ENCODE assay signal across 14 mouse cellular contexts in the genomic region with DNA sequence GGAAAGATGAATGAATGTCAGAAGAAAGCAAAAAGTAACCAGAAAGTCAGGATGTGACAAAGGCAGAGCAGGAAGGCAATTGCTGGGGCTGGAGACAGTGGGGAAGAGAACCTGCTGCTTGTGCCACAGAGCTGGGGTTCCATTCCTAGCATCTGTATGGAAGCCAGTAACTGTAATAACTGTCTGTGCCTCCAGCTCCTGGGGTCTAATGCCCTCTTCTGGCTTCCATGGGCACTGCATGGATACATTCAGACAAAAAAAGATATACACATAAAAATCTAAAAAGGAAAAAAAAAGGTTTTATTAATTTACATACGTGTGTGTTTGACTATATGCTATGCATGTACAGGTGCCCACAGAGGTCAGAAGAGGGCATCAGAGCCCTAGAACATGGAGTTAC. TPM values are rescaled to one million over a fixed set of nuclear protein-coding genes. Genes with fewer than 3 reads are reported as not detected.
DNase-seq lines count a peak whose midpoint lies in the region; ATAC-seq and TF ChIP-seq lines count a peak whose summit lies in the region.
"Had no signal": no experiment of that assay in that cellular context is flagged by ENCODE, and none has a peak within 500 bp of the region (broad histone marks: within the 10 kb centered on the region; RNA-seq: fewer than 3 reads in every experiment).

No protein-coding gene starts in this region.

- H3K9ac ChIP-seq in kidney, postnatal 0 days (ENCODE audit: low read depth, low read length), result no peak overlapping the region
- H3K9ac ChIP-seq in kidney, embryonic 15.5 days, result no peak overlapping the region
- no peak overlapping the region for H3K9ac ChIP-seq in ES-E14 (ENCODE audit: insufficient read depth, low read depth, low read length, poor library complexity, severe bottlenecking)
- H3K9ac ChIP-seq: embryonic facial prominence, embryonic 12.5 days; hindbrain, embryonic 14.5 days; midbrain, embryonic 15.5 days had no signal

- no peak overlapping the region for H3K4me2 ChIP-seq in kidney, postnatal 0 days (ENCODE audit: low read length)
- no peak overlapping the region for H3K4me2 ChIP-seq in kidney, embryonic 15.5 days
- H3K4me2 ChIP-seq: embryonic facial prominence, embryonic 12.5 days; hindbrain, embryonic 14.5 days; midbrain, embryonic 15.5 days had no signal

- no peaks in the 10 kb centered on the region for H3K27me3 ChIP-seq in cerebellum, adult 2 months (ENCODE audit: control insufficient read depth, insufficient read depth, low read length)
- no peaks in the 10 kb centered on the region for H3K27me3 ChIP-seq in kidney, postnatal 0 days (ENCODE audit: insufficient read depth, low read length)
- no peaks in the 10 kb centered on the region for H3K27me3 ChIP-seq in kidney, embryonic 15.5 days
- H3K27me3 ChIP-seq: embryonic facial prominence, embryonic 12.5 days; midbrain, embryonic 15.5 days had no signal

- H3K4me1 ChIP-seq in cerebellum, adult 2 months (ENCODE audit: control insufficient read depth, insufficient read depth, low read length), result no peaks in the 10 kb centered on the region
- peaks cover 7% of the 10 kb centered on the region; the same call in 1 of the 2 replicates for H3K4me1 ChIP-seq in kidney, postnatal 0 days (replicated peaks; ENCODE audit: insufficient read depth, low read length)
- peaks cover 16% of the 10 kb centered on the region for H3K4me1 ChIP-seq in kidney, embryonic 15.5 days
- peaks cover 12 to 25% of the 10 kb centered on the region in 2 experiments for H3K4me1 ChIP-seq in ES-E14 (ENCODE audit: control insufficient read depth in 2 of 2, insufficient read depth in 2 of 2, low read length in 2 of 2, poor library complexity in 1 of 2)
- H3K4me1 ChIP-seq: midbrain, embryonic 15.5 days had no signal

- DNase-seq in cerebellum, adult 2 months, result no peak
- no peak for DNase-seq in cerebellum, adult 8-10 months
- peak; percentile 44 for DNase-seq in kidney, postnatal 0 days (ENCODE audit: low spot score)
- DNase-seq in ES-E14 (ENCODE audit: low read depth, low spot score), result no peak
- DNase-seq in lung, postnatal 10 days, result peak; percentile 57
- DNase-seq in thymus, postnatal 14 days, result no peak
- DNase-seq in spleen, adult 12 weeks (ENCODE audit: low spot score), result no peak
- DNase-seq: B cell, adult 2 months; right cerebral cortex, postnatal 14 days had no signal

- no peaks in the 10 kb centered on the region for H3K9me3 ChIP-seq in kidney, postnatal 0 days (replicated peaks; ENCODE audit: low read length)
- H3K9me3 ChIP-seq in kidney, embryonic 15.5 days (replicated peaks), result no peaks in the 10 kb centered on the region
- H3K9me3 ChIP-seq in ES-E14 (ENCODE audit: control insufficient read depth, insufficient read depth, low read depth, low read length), result no peaks in the 10 kb centered on the region
- H3K9me3 ChIP-seq: embryonic facial prominence, embryonic 12.5 days; midbrain, embryonic 15.5 days had no signal

- no peak overlapping the region for H3K4me3 ChIP-seq in cerebellum, adult 2 months (replicated peaks; ENCODE audit: insufficient read depth, low read depth, low read length)
- H3K4me3 ChIP-seq in kidney, postnatal 0 days (replicated peaks; ENCODE audit: low read depth, low read length), result no peak overlapping the region
- no peak overlapping the region for H3K4me3 ChIP-seq in kidney, embryonic 15.5 days (replicated peaks)
- H3K4me3 ChIP-seq in ES-E14 (ENCODE audit: insufficient read depth in 1 of 2, low read depth in 1 of 2, low read length in 2 of 2, poor library complexity in 1 of 2, severe bottlenecking in 1 of 2), result no peak overlapping the region
- H3K4me3 ChIP-seq: embryonic facial prominence, embryonic 12.5 days; midbrain, embryonic 15.5 days had no signal

- H3K27ac ChIP-seq in cerebellum, adult 2 months (ENCODE audit: insufficient read depth, low read length), result no peak overlapping the region
- H3K27ac ChIP-seq in kidney, postnatal 0 days, result 0 out of 2 replicates have a peak overlapping the region, but pooled peaks have one; percentile 70
- H3K27ac ChIP-seq in kidney, embryonic 15.5 days, result no peak overlapping the region
- H3K27ac ChIP-seq in ES-E14 (ENCODE audit: insufficient read depth, low read depth, low read length, poor library complexity, severe bottlenecking), result peak overlapping the region; percentile 95
- H3K27ac ChIP-seq: embryonic facial prominence, embryonic 12.5 days; hindbrain, embryonic 14.5 days; midbrain, embryonic 15.5 days had no signal

- peak; percentile 5; the same call in 1 of the 2 replicates for TF ChIP-seq CTCF in cerebellum, adult 2 months (IDR thresholded peaks at IDR 0.05; ENCODE audit: borderline replicate concordance, insufficient read depth, low read depth, low read length)
- TF ChIP-seq CTCF in kidney, postnatal 0 days (IDR thresholded peaks at IDR 0.05; ENCODE audit: low read depth), result peak; percentile 75

- in situ Hi-C loops in ES-E14 (cut with MboI; ENCODE audit: low sequenced_read_pairs in 2 of 2, unreplicated experiment in 2 of 2), result no loop called here

- no peak for TF ChIP-seq POLR2A in cerebellum, adult 2 months (IDR thresholded peaks at IDR 0.05; ENCODE audit: borderline replicate concordance, insufficient read depth, low read length)

- H3K36me3 ChIP-seq in kidney, postnatal 0 days (ENCODE audit: insufficient read depth, low read length), result no peaks in the 10 kb centered on the region
- H3K36me3 ChIP-seq in kidney, embryonic 15.5 days, result peaks cover 9% of the 10 kb centered on the region
- peaks cover 14% of the 10 kb centered on the region for H3K36me3 ChIP-seq in ES-E14 (ENCODE audit: control insufficient read depth, insufficient read depth, low read length, poor library complexity, severe bottlenecking)
- H3K36me3 ChIP-seq: midbrain, embryonic 15.5 days had no signal

- ATAC-seq in kidney, postnatal 0 days (replicated peaks; ENCODE audit: low FRiP score, low read depth), result no peak
- ATAC-seq in kidney, embryonic 15.5 days (replicated peaks; ENCODE audit: low FRiP score), result no peak
- ATAC-seq: midbrain, embryonic 15.5 days had no signal

- WGBS in cerebellum, adult 2 months, result 91% methylated on average over 1 of the region's 1 CpGs
- WGBS in kidney, postnatal 0 days, result 81% methylated on average over 1 of the region's 1 CpGs
- 87% methylated on average over 1 of the region's 1 CpGs for WGBS in kidney, embryonic 15.5 days

TF ChIP-seq in ES-E14, 5 proteins besides CTCF, POLR2A, EP300 and RAD21:
- TF ChIP-seq ZNF384 (IDR thresholded peaks at IDR 0.05; ENCODE audit: low read depth, low read length), result no peak
- no peak for TF ChIP-seq ZC3H11A (IDR thresholded peaks at IDR 0.05; ENCODE audit: borderline replicate concordance, low read depth, low read length)
- TF ChIP-seq HCFC1 (IDR thresholded peaks at IDR 0.05; ENCODE audit: borderline replicate concordance, insufficient read depth, low read length), result no peak
- no peak for TF ChIP-seq CHD2 (IDR thresholded peaks at IDR 0.05; ENCODE audit: low read depth, low read length)
- no peak for TF ChIP-seq MAFK (IDR thresholded peaks at IDR 0.05; ENCODE audit: insufficient read depth, low read depth, low read length)

RNA-seq across cellular contexts. Expression of gene Tulp1, which starts 53.9 kb away (rescaled TPM):
- polyA plus RNA-seq in cerebellum, adult 2 months (2012; rRNA removed), result 0.29 TPM in 1 of 2 replicates, not detected in the other
- polyA plus RNA-seq in kidney, postnatal 0 days (2015; fragmentation: Nextera tagmentation; extraction: Ambion mirVana), result 3.6 and 3.9 TPM in 2 replicates
- polyA plus RNA-seq in kidney, embryonic 15.5 days (2015; fragmentation: Nextera tagmentation; extraction: Ambion mirVana), result 5.6 and 6.4 TPM in 2 replicates
- total RNA-seq in ES-E14 (2012; rRNA removed), result 3.7 and 4.1 TPM in 2 replicates
- total RNA-seq: gastrocnemius, adult 8-10 months had no signal

Comparison
In these comparisons a context has a peak if more than half of its experiments do, and no peak if none do; other contexts are left out.
1. H3K27ac ChIP-seq: peak in kidney, postnatal 0 days (single experiment) and ES-E14 (single experiment); none in cerebellum, adult 2 months (single experiment) and kidney, embryonic 15.5 days (single experiment).
2. DNase-seq: peak in kidney, postnatal 0 days (single experiment) and lung, postnatal 10 days (single experiment); none in cerebellum, adult 2 months (0 of 2), cerebellum, adult 8-10 months (single experiment), ES-E14 (single experiment), thymus, postnatal 14 days (single experiment) and spleen, adult 12 weeks (single experiment).